Mouse (Mus musculus) midbrain, embryonic 11.5 days (tissue): ENCODE data around the gene Ptms. TPM values are rescaled to one million over a fixed set of nuclear protein-coding genes. Genes with fewer than 3 reads are reported as not detected.

ENCODE experiments used
- ATAC-seq: fragments of 200-750 bp; cut with Nextera tagmentation; 2 replicates; pipeline ENCODE4 v1.8.0; 2017; ENCODE audit warnings: moderate TSS enrichment, moderate library complexity; ENCODE audit not compliant: low FRiP score
- DNase-seq: peaks from one replicate; pipeline ENCODE4 v3.0.0; 2015; ENCODE audit warnings: low spot score; ENCODE audit errors: missing footprints
- H3K27ac ChIP-seq: fragments of 300-500 bp; sonication (generic); 2 replicates; pipeline ENCODE4 v1.5.1; 2014; ENCODE audit warnings: low read depth, low read length
- H3K27me3 ChIP-seq: fragments of 300-500 bp; sonication (generic); 2 replicates; pipeline ENCODE4 v1.6.1; 2014; ENCODE audit warnings: mild to moderate bottlenecking, low read length, moderate library complexity, mixed read lengths; ENCODE audit not compliant: control insufficient read depth, insufficient read depth
- H3K36me3 ChIP-seq: fragments of 300-500 bp; sonication (generic); 2 replicates; pipeline ENCODE4 v1.6.1; 2014; ENCODE audit warnings: mild to moderate bottlenecking, low read length, moderate library complexity, mixed read lengths; ENCODE audit not compliant: control insufficient read depth, insufficient read depth
- H3K4me1 ChIP-seq: fragments of 300-500 bp; sonication (generic); 2 replicates; pipeline ENCODE4 v1.6.1; 2014; ENCODE audit warnings: low read length; ENCODE audit not compliant: control insufficient read depth, insufficient read depth
- H3K4me2 ChIP-seq: fragments of 300-500 bp; sonication (generic); 2 replicates; pipeline ENCODE4 v1.6.1; 2014; ENCODE audit warnings: mild to moderate bottlenecking, moderate library complexity
- H3K4me3 ChIP-seq: fragments of 300-500 bp; sonication (generic); 2 replicates; pipeline ENCODE4 v1.5.1; 2014; ENCODE audit warnings: low read depth, low read length
- H3K9ac ChIP-seq: fragments of 300-500 bp; sonication (generic); 2 replicates; pipeline ENCODE4 v1.6.1; 2014; ENCODE audit warnings: low read length
- H3K9me3 ChIP-seq: fragments of 300-500 bp; sonication (generic); 2 replicates; pipeline ENCODE4 v1.6.1; 2016; ENCODE audit warnings: low read length; ENCODE audit not compliant: control insufficient read depth
- WGBS: fragments of 180-500 bp; shearing (Covaris S2); extraction: QIAGEN DNeasy Blood & Tissue Kit; methylation state at CpG from one replicate; pipeline ENCODE4 v1.1.7; 2014; 5-methylcytosine and 5-hydroxymethylcytosine counted together
- polyA plus RNA-seq: library from polyadenylated mRNA; unstranded; fragments of >200 nt; fragmentation: Nextera tagmentation; extraction: Ambion mirVana; gene quantifications from 2 replicates; pipeline ENCODE4 v1.2.1, GENCODE M21; 2014

Ptms gene
- polyA plus RNA-seq, result 258 and 288 TPM in 2 replicates

DNA sequence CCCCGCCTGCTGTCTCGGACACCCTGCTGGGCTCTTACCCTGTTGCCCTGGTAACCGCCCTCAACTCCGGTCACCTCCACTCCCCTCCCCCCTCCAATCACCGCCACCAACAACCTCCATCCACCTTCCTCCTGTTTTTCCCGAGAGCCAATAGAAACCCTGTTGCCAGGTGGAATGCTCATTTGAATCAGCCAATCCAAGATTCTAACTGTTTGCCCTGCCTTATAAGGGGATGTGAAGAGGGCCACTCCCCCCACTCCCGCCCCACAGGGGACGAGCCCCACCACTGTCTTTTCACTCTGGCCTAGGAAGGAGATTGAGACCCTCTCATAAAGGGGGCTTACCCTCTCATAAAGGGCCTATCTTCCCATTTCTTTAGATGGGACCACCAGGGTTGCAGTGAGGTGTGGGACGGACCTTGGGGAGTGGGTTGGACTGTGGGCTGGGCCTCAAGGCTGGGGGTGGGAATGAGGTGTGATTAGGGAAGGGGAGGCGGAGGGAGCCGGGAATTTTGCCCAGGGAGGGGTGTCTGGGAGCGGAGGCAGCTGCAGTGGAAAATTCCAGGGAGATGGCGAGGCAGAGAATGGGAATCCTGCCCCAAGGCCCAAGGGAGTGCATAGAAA lies at the start of gene Ptms:
TSS of gene Ptms (minus strand) at position 409 of the 623 bp plus-strand sequence.
- Histone ChIP-seq H3K4me3 (no peak within 1 kb of the TSS; the same call in 1 of the 2 replicates), H3K27ac (peak within 1 kb of the TSS; percentile 99), H3K4me2 (peak within 1 kb of the TSS; percentile 97), H3K4me1 (peaks cover 37% of the 10 kb centered on the region), H3K36me3 (peaks cover 1% of the 10 kb centered on the region; the same call in 1 of the 2 replicates), H3K9ac (peak within 1 kb of the TSS; percentile 13; the same call in 1 of the 2 replicates), H3K27me3 (no peaks in the 10 kb centered on the region), H3K9me3 (no peaks in the 10 kb centered on the region)
- peak; percentile 85 for ATAC-seq
- WGBS, result 1% methylated on average over 12 of the region's 13 CpGs
- DNase-seq, result peak; percentile 98

DNA sequence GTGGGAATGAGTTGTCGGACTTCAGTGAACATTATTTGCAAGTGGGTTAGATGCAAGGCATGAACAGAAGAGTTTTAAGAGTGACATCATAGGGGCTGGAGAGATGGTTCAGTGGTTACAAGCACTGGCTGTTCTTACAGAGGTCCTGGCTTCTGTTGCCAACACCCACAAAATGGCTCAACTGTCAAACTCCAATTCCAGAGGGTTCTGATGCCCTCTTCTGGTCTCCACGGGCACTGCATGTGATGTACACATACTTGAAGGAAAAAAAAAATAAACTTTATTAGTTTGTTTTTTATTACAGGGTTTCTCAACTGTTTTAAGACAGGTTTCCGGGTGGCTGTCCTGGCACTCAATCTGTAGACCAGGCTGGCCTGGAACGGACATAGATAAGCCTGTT lies 47.9 kb upstream of the Ptms start:
- H3K27ac ChIP-seq, result no peak overlapping the region
- peaks cover 10% of the 10 kb centered on the region for H3K4me1 ChIP-seq
- H3K9ac ChIP-seq, result no peak overlapping the region
- no peaks in the 10 kb centered on the region for H3K27me3 ChIP-seq
- H3K4me3 ChIP-seq, result no peak overlapping the region
- DNase-seq, result peak; percentile 85
- H3K9me3 ChIP-seq, result peaks cover 2% of the 10 kb centered on the region; the same call in 1 of the 2 replicates
- ATAC-seq, result no peak
- WGBS, result 57% methylated on average over 4 of the region's 4 CpGs
- no peak overlapping the region for H3K4me2 ChIP-seq
- no peaks in the 10 kb centered on the region for H3K36me3 ChIP-seq

- peaks cover 2% of the 10 kb centered on the region; the same call in 1 of the 2 replicates for H3K9me3 ChIP-seq
- no peak for ATAC-seq
- H3K27me3 ChIP-seq, result no peaks in the 10 kb centered on the region
- H3K36me3 ChIP-seq, result peaks cover 2% of the 10 kb centered on the region; the same call in 1 of the 2 replicates
- H3K9ac ChIP-seq, result no peak overlapping the region
- H3K4me2 ChIP-seq, result peak overlapping the region; percentile 91; the same call in 1 of the 2 replicates
- peak; percentile 86 for DNase-seq
- WGBS, result 96% methylated on average over 7 of the region's 7 CpGs
- H3K4me3 ChIP-seq, result no peak overlapping the region
- no peak overlapping the region for H3K27ac ChIP-seq
- peaks cover 10% of the 10 kb centered on the region for H3K4me1 ChIP-seq
Measured at GRCm38 (mm10) chr6:124966466-124967118, 46.7 kb upstream of the Ptms start.

- Histone ChIP-seq H3K4me3 (peak overlapping the region; percentile 84), H3K36me3 (peaks cover 5% of the 10 kb centered on the region; the same call in 1 of the 2 replicates), H3K4me2 (peak overlapping the region; percentile 91), H3K9ac (peak overlapping the region; percentile 96), H3K4me1 (peaks cover 10% of the 10 kb centered on the region), H3K9me3 (peaks cover 2% of the 10 kb centered on the region; the same call in 1 of the 2 replicates), H3K27ac (peak overlapping the region; percentile 75), H3K27me3 (no peaks in the 10 kb centered on the region)
- ATAC-seq (no peak), DNase-seq (no peak)
- 13% methylated on average over 15 of the region's 15 CpGs for WGBS
Measured at GRCm38 (mm10) chr6:124965747-124966146, 45.8 kb upstream of the Ptms start.

GRCm38 (mm10) chr6:124965088-124965719 lies 45.3 kb upstream of the Ptms start, which contains the start of gene Cops7a:
Gene Cops7a, minus strand, starts transcription at chr6:124965538.
- Histone ChIP-seq H3K27me3 (no peaks in the 10 kb centered on the region), H3K36me3 (peaks cover 5% of the 10 kb centered on the region; the same call in 1 of the 2 replicates), H3K4me2 (peak within 1 kb of the TSS; percentile 91), H3K4me3 (peak within 1 kb of the TSS; percentile 84), H3K9ac (peak within 1 kb of the TSS; percentile 96), H3K27ac (peak within 1 kb of the TSS; percentile 75), H3K4me1 (peaks cover 10% of the 10 kb centered on the region), H3K9me3 (peaks cover 2% of the 10 kb centered on the region; the same call in 1 of the 2 replicates)
- peak; percentile 96 for ATAC-seq
- peak; percentile 99 for DNase-seq
- under 1% methylated on average over 66 of the region's 68 CpGs for WGBS

- H3K4me1 ChIP-seq, result peaks cover 10% of the 10 kb centered on the region
- peak; percentile 22 for ATAC-seq
Measured at GRCm38 (mm10) chr6:124964638-124965037, 44.7 kb upstream of the Ptms start.

DNA sequence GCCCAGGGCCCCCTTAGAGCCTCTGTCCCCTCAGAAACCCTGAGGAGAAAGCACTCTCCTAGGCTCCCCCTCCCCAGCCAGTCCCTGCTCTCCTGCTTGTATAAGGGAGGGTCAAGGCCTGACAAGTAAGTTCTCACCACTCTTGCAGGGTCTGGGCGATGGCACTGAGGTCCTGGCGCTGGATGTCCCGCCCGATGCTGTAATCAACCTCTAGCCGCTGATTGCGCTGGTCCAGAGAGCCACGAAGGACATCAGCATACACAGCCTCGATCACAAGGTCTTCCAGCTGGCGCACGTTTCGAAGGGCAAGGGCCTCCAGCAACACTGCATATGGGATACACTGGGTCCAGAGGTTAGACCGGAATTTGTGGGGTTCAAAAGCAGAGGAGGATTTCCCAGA lies 41.1 kb upstream of the Ptms start:
- Histone ChIP-seq H3K36me3 (peaks cover 15% of the 10 kb centered on the region), H3K9ac (no peak overlapping the region)
- WGBS, result 94% methylated on average over 12 of the region's 12 CpGs

More at GRCm38 (mm10) chr6:124964638-124965037, 44.7 kb upstream of the Ptms start:
- Histone ChIP-seq H3K36me3 (peaks cover 7% of the 10 kb centered on the region; the same call in 1 of the 2 replicates), H3K27me3 (no peaks in the 10 kb centered on the region), H3K9ac (peak overlapping the region; percentile 96), H3K4me3 (peak overlapping the region; percentile 84), H3K9me3 (peaks cover 2% of the 10 kb centered on the region; the same call in 1 of the 2 replicates), H3K4me2 (peak overlapping the region; percentile 91), H3K27ac (no peak overlapping the region)
- WGBS, result 45% methylated on average over 16 of the region's 16 CpGs
- DNase-seq, result no peak

GRCm38 (mm10) chr6:124959960-124960359 lies 40.1 kb upstream of the Ptms start:
- H3K9me3 ChIP-seq, result no peaks in the 10 kb centered on the region
- peaks cover 8% of the 10 kb centered on the region for H3K4me1 ChIP-seq
- H3K4me3 ChIP-seq, result no peak overlapping the region
- WGBS, result 93% methylated on average over 13 of the region's 13 CpGs
- DNase-seq, result no peak
- peaks cover 15% of the 10 kb centered on the region for H3K36me3 ChIP-seq
- no peak overlapping the region for H3K4me2 ChIP-seq
- H3K27me3 ChIP-seq, result no peaks in the 10 kb centered on the region
- ATAC-seq, result no peak
- no peak overlapping the region for H3K27ac ChIP-seq
- no peak overlapping the region for H3K9ac ChIP-seq

More for the DNA sequence above, 41.1 kb upstream of the Ptms start:
- Histone ChIP-seq H3K4me1 (peaks cover 9% of the 10 kb centered on the region), H3K27me3 (no peaks in the 10 kb centered on the region), H3K4me3 (no peak overlapping the region), H3K27ac (no peak overlapping the region), H3K4me2 (no peak overlapping the region), H3K9me3 (no peaks in the 10 kb centered on the region)
- DNase-seq, result no peak
- ATAC-seq, result no peak
